In the genomic region with DNA sequence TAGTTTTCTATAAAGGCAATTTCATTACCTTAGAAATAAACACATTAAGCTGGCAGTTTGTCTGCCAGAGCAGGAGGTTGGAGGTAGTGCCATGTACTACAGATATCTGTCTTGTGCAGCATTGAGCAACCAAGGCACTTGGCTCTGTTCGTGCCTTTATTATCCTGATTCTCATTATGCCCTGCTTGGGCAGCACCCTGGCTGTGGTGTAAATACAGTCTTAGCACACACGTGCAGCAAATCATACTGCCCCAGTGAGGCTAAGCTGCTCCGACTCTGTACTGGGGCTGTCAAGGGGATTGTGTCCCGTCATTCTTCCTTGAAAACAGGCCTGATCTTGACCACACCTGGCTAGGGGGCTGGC, we compare ENCODE assay signal across 23 mouse cellular contexts. TPM values are rescaled to one million over a fixed set of nuclear protein-coding genes. Genes with fewer than 3 reads are reported as not detected.
DNase-seq lines count a peak whose midpoint lies in the region; ATAC-seq and TF ChIP-seq lines count a peak whose summit lies in the region.
"Had no signal": no experiment of that assay in that cellular context is flagged by ENCODE, and none has a peak within 500 bp of the region (broad histone marks: within the 10 kb centered on the region; RNA-seq: fewer than 3 reads in every experiment).

No protein-coding gene starts in this region.

- H3K36me3 ChIP-seq in midbrain, embryonic 11.5 days (ENCODE audit: control insufficient read depth, insufficient read depth, low read length): no peaks in the 10 kb centered on the region
- H3K36me3 ChIP-seq in midbrain, postnatal 0 days (ENCODE audit: insufficient read depth, low read length): peaks cover 4% of the 10 kb centered on the region; the same call in 1 of the 2 replicates
- H3K36me3 ChIP-seq in hindbrain, embryonic 12.5 days: peaks cover 13% of the 10 kb centered on the region
- no peaks in the 10 kb centered on the region for H3K36me3 ChIP-seq in hindbrain, postnatal 0 days (ENCODE audit: insufficient read depth, low read length)
- H3K36me3 ChIP-seq in neural tube, embryonic 14.5 days (ENCODE audit: control insufficient read depth, insufficient read depth, low read length): no peaks in the 10 kb centered on the region
- H3K36me3 ChIP-seq: limb, embryonic 10.5 days; liver, embryonic 12.5 days had no signal

- no peak overlapping the region for H3K4me3 ChIP-seq in midbrain, embryonic 11.5 days (ENCODE audit: low read depth, low read length)
- no peak overlapping the region for H3K4me3 ChIP-seq in midbrain, postnatal 0 days (ENCODE audit: low read depth, low read length)
- H3K4me3 ChIP-seq in hindbrain, embryonic 12.5 days: no peak overlapping the region
- H3K4me3 ChIP-seq in hindbrain, postnatal 0 days (ENCODE audit: low read length): no peak overlapping the region
- H3K4me3 ChIP-seq in neural tube, embryonic 14.5 days (ENCODE audit: low read depth, low read length): no peak overlapping the region
- H3K4me3 ChIP-seq: limb, embryonic 10.5 days; liver, embryonic 12.5 days had no signal

- no peak overlapping the region for H3K9ac ChIP-seq in midbrain, embryonic 11.5 days (ENCODE audit: low read length)
- H3K9ac ChIP-seq in midbrain, postnatal 0 days (replicated peaks; ENCODE audit: low read length, poor library complexity, severe bottlenecking): no peak overlapping the region
- no peak overlapping the region for H3K9ac ChIP-seq in hindbrain, embryonic 12.5 days
- H3K9ac ChIP-seq in hindbrain, postnatal 0 days (replicated peaks; ENCODE audit: low read length): no peak overlapping the region
- H3K9ac ChIP-seq in neural tube, embryonic 14.5 days (replicated peaks; ENCODE audit: low read depth, low read length): no peak overlapping the region
- H3K9ac ChIP-seq: liver, embryonic 12.5 days had no signal

- no peak for TF ChIP-seq CTCF in midbrain, postnatal 0 days (IDR thresholded peaks at IDR 0.05)
- no peak for TF ChIP-seq CTCF in hindbrain, postnatal 0 days (IDR thresholded peaks at IDR 0.05; ENCODE audit: low read depth)

- H3K27ac ChIP-seq in midbrain, embryonic 11.5 days (ENCODE audit: low read depth, low read length): no peak overlapping the region
- no peak overlapping the region for H3K27ac ChIP-seq in midbrain, postnatal 0 days (ENCODE audit: low read depth, low read length)
- peak overlapping the region; percentile 64 for H3K27ac ChIP-seq in hindbrain, embryonic 12.5 days
- H3K27ac ChIP-seq in hindbrain, postnatal 0 days: no peak overlapping the region
- peak overlapping the region; percentile 58 for H3K27ac ChIP-seq in neural tube, embryonic 14.5 days (ENCODE audit: low read depth, low read length)
- H3K27ac ChIP-seq: limb, embryonic 10.5 days; liver, embryonic 12.5 days had no signal

- H3K9me3 ChIP-seq in midbrain, embryonic 11.5 days (ENCODE audit: control insufficient read depth, low read length): no peaks in the 10 kb centered on the region
- H3K9me3 ChIP-seq in midbrain, postnatal 0 days (ENCODE audit: low read length): no peaks in the 10 kb centered on the region
- H3K9me3 ChIP-seq in hindbrain, embryonic 12.5 days (replicated peaks): no peaks in the 10 kb centered on the region
- H3K9me3 ChIP-seq in hindbrain, postnatal 0 days (ENCODE audit: low read length): no peaks in the 10 kb centered on the region
- H3K9me3 ChIP-seq in neural tube, embryonic 14.5 days (ENCODE audit: control insufficient read depth, low read length): no peaks in the 10 kb centered on the region
- H3K9me3 ChIP-seq: limb, embryonic 10.5 days had no signal

- no peak overlapping the region for H3K4me2 ChIP-seq in midbrain, embryonic 11.5 days
- no peak overlapping the region for H3K4me2 ChIP-seq in midbrain, postnatal 0 days (ENCODE audit: low read depth, low read length, poor library complexity, severe bottlenecking)
- no peak overlapping the region for H3K4me2 ChIP-seq in hindbrain, embryonic 12.5 days (replicated peaks)
- no peak overlapping the region for H3K4me2 ChIP-seq in hindbrain, postnatal 0 days (ENCODE audit: low read depth, low read length)
- H3K4me2 ChIP-seq in neural tube, embryonic 14.5 days (ENCODE audit: low read depth, low read length): no peak overlapping the region
- H3K4me2 ChIP-seq: heart, embryonic 11.5 days; liver, embryonic 12.5 days had no signal

- WGBS in midbrain, embryonic 11.5 days: 83% methylated on average over 4 of the region's 4 CpGs
- WGBS in midbrain, postnatal 0 days: 39% methylated on average over 4 of the region's 4 CpGs
- WGBS in hindbrain, embryonic 12.5 days: 54% methylated on average over 4 of the region's 4 CpGs
- 49% methylated on average over 4 of the region's 4 CpGs for WGBS in hindbrain, postnatal 0 days
- WGBS in neural tube, embryonic 14.5 days: 28% methylated on average over 4 of the region's 4 CpGs

- ATAC-seq in midbrain, embryonic 11.5 days (ENCODE audit: low FRiP score): peak; percentile 43; the same call in 1 of the 2 replicates
- no peak for ATAC-seq in midbrain, postnatal 0 days (ENCODE audit: low FRiP score)
- ATAC-seq in hindbrain, embryonic 12.5 days (ENCODE audit: low FRiP score): peak; percentile 46
- ATAC-seq in hindbrain, postnatal 0 days: peak; percentile 54; the same call in 1 of the 2 replicates
- ATAC-seq in neural tube, embryonic 14.5 days (ENCODE audit: low read depth): peak; percentile 78
- ATAC-seq: inflammation-experienced regulatory T-cells, adult 6 months; liver, embryonic 12.5 days had no signal

- peaks cover 7% of the 10 kb centered on the region for H3K4me1 ChIP-seq in midbrain, embryonic 11.5 days (ENCODE audit: control insufficient read depth, insufficient read depth, low read length)
- H3K4me1 ChIP-seq in midbrain, postnatal 0 days (ENCODE audit: insufficient read depth, low read length): peaks cover 4% of the 10 kb centered on the region; the same call in 1 of the 2 replicates
- peaks cover 13% of the 10 kb centered on the region for H3K4me1 ChIP-seq in hindbrain, embryonic 12.5 days
- H3K4me1 ChIP-seq in hindbrain, postnatal 0 days (ENCODE audit: insufficient read depth, low read length): peaks cover 7% of the 10 kb centered on the region; the same call in 1 of the 2 replicates
- peaks cover 13% of the 10 kb centered on the region; the same call in 1 of the 2 replicates for H3K4me1 ChIP-seq in neural tube, embryonic 14.5 days (ENCODE audit: control insufficient read depth, insufficient read depth, low read length)
- H3K4me1 ChIP-seq: liver, embryonic 12.5 days had no signal

- no peaks in the 10 kb centered on the region for H3K27me3 ChIP-seq in midbrain, embryonic 11.5 days (ENCODE audit: control insufficient read depth, insufficient read depth, low read length)
- H3K27me3 ChIP-seq in midbrain, postnatal 0 days (ENCODE audit: insufficient read depth, low read length): no peaks in the 10 kb centered on the region
- no peaks in the 10 kb centered on the region for H3K27me3 ChIP-seq in hindbrain, embryonic 12.5 days
- H3K27me3 ChIP-seq in hindbrain, postnatal 0 days (ENCODE audit: insufficient read depth, low read length): no peaks in the 10 kb centered on the region
- H3K27me3 ChIP-seq in neural tube, embryonic 14.5 days (ENCODE audit: control insufficient read depth, insufficient read depth, low read length): no peaks in the 10 kb centered on the region
- H3K27me3 ChIP-seq: liver, embryonic 12.5 days had no signal

- no peak for DNase-seq in midbrain, embryonic 11.5 days (ENCODE audit: low spot score, missing footprints)
- DNase-seq in midbrain, postnatal 0 days (ENCODE audit: low spot score): no peak
- no peak for DNase-seq in hindbrain, postnatal 0 days (ENCODE audit: low spot score)
- DNase-seq in cerebellum, adult 9-11 months: no peak
- no peak for DNase-seq in cerebellum, adult 9-10 months
- DNase-seq: adrenal gland, adult 2 months; cerebellum, postnatal 25 days; heart, postnatal 14 days; kidney, adult 2 months; kidney, postnatal 25 days; lung, adult 2 months; lung, postnatal 36 days; spleen, adult 18-20 months; thymus, postnatal 36 days had no signal

RNA-seq across cellular contexts. Expression of a gene that starts 57.6 kb away (rescaled TPM):
- polyA plus RNA-seq in midbrain, embryonic 11.5 days (2014; fragmentation: Nextera tagmentation; extraction: Ambion mirVana): 40.9 and 45.2 TPM in 2 replicates
- 56.6 and 62.6 TPM in 2 replicates for total RNA-seq in midbrain, postnatal 0 days (2014; rRNA removed)
- 33.0 and 37.4 TPM in 2 replicates for polyA plus RNA-seq in midbrain, postnatal 0 days (2015; fragmentation: Nextera tagmentation; extraction: Ambion mirVana)
- polyA plus RNA-seq in hindbrain, embryonic 12.5 days (2016; fragmentation: Nextera tagmentation; extraction: Ambion mirVana): 32.1 and 35.1 TPM in 2 replicates
- 28.1 and 39.9 TPM in 2 replicates for total RNA-seq in hindbrain, postnatal 0 days (2014; rRNA removed)
- polyA plus RNA-seq in hindbrain, postnatal 0 days (2015; fragmentation: Nextera tagmentation; extraction: Ambion mirVana): 31.5 and 32.2 TPM in 2 replicates
- 40.1 and 50.5 TPM in 2 replicates for polyA plus RNA-seq in neural tube, embryonic 14.5 days (2014; fragmentation: Nextera tagmentation; extraction: Ambion mirVana)
- total RNA-seq: adrenal gland, adult 2 months; gastrocnemius, adult 18-20 months; heart, postnatal 14 days; megakaryocyte-erythroid progenitor cell, adult 5-6 weeks had no signal
- polyA plus RNA-seq: adrenal gland, adult 2 months; gonadal fat pad, adult 2 months; inflammation-experienced regulatory T-cells, adult 6 months; liver, embryonic 12.5 days had no signal

Comparison
In these comparisons a context has a peak if more than half of its experiments do, and no peak if none do; other contexts are left out.
1. H3K27ac ChIP-seq: peak in hindbrain, embryonic 12.5 days (single experiment) and neural tube, embryonic 14.5 days (single experiment); none in midbrain, embryonic 11.5 days (single experiment), midbrain, postnatal 0 days (single experiment) and hindbrain, postnatal 0 days (single experiment).